In the genomic region with DNA sequence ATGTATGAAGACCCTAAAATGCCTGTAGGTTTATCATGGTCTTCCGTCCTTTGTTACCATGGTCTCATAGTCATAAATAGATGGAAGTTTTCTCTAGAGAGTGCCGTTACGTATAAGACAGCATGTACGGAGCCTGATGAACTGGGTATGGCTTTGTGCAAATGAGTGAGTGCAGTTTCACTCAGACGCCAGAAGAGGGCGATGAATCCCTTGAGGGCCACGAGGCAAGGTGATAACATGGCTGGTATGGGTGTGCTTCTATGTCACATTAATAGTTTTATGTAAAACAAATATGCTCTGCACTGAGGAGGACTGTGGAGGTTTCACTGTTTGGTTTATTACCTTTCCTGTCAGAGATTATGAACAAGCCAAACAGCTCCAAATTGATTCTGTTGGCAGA, we compare ENCODE assay signal across 11 mouse cellular contexts. TPM values are rescaled to one million over a fixed set of nuclear protein-coding genes. Genes with fewer than 3 reads are reported as not detected.
A peak's percentile ranks its signal among the peaks of the same experiment; 100 is the strongest.
DNase-seq lines count a peak whose midpoint lies in the region; TF ChIP-seq lines count a peak whose summit lies in the region.
"Had no signal": no experiment of that assay in that cellular context is flagged by ENCODE, and none has a peak within 500 bp of the region (broad histone marks: within the 10 kb centered on the region; RNA-seq: fewer than 3 reads in every experiment).

No protein-coding gene starts in this region.

- peak; percentile 40 for DNase-seq in embryo, embryonic 10 days (ENCODE audit: low spot score)
- DNase-seq in embryo, embryonic 9.5 days (ENCODE audit: extremely low spot score): no peak
- no peak for DNase-seq in spleen, adult 2 months (ENCODE audit: low read depth in 1 of 2, low spot score in 2 of 2)
- DNase-seq in spleen, adult 18-20 months: no peak
- DNase-seq in induced T-regulatory cell, adult 2 months (ENCODE audit: low read depth): peak; percentile 72
- DNase-seq in thymus, postnatal 4 days: peak; percentile 48
- DNase-seq in adrenal gland, adult 8-10 months: no peak
- DNase-seq in heart, adult 11 months: no peak
- DNase-seq: cerebellum, adult 11-12 months had no signal

- H3K27ac ChIP-seq in spleen, adult 2 months (ENCODE audit: insufficient read depth, low read length): no peak overlapping the region
- H3K27ac ChIP-seq: hindbrain, embryonic 12.5 days; midbrain, embryonic 15.5 days had no signal

- TF ChIP-seq POLR2A in spleen, adult 2 months (IDR thresholded peaks at IDR 0.05; ENCODE audit: low read depth, low read length): no peak

- peaks cover 2% of the 10 kb centered on the region; the same call in 1 of the 2 replicates for H3K4me1 ChIP-seq in spleen, adult 2 months (ENCODE audit: control insufficient read depth, insufficient read depth, insufficient read length)
- H3K4me1 ChIP-seq: hindbrain, embryonic 12.5 days; midbrain, embryonic 15.5 days had no signal

- peak; percentile 44; the same call in 1 of the 2 replicates for TF ChIP-seq CTCF in spleen, adult 2 months (IDR thresholded peaks at IDR 0.05; ENCODE audit: extremely low read depth, insufficient read depth, insufficient read length, insufficient replicate concordance)

- no peaks in the 10 kb centered on the region for H3K27me3 ChIP-seq in spleen, adult 2 months (ENCODE audit: control insufficient read depth, insufficient read depth, low read length)
- H3K27me3 ChIP-seq: hindbrain, embryonic 12.5 days; midbrain, embryonic 15.5 days had no signal

- no peaks in the 10 kb centered on the region for H3K36me3 ChIP-seq in spleen, adult 2 months (ENCODE audit: control insufficient read depth, insufficient read depth, low read length)
- H3K36me3 ChIP-seq: hindbrain, embryonic 12.5 days; midbrain, embryonic 15.5 days had no signal

- H3K4me3 ChIP-seq in spleen, adult 2 months (ENCODE audit: extremely low read depth, insufficient read depth, insufficient read length): no peak overlapping the region
- H3K4me3 ChIP-seq: hindbrain, embryonic 12.5 days; midbrain, embryonic 15.5 days had no signal

- 77% methylated on average over 7 of the region's 7 CpGs for WGBS in spleen, adult 2 months

RNA-seq across cellular contexts. Expression of a gene that starts 39.7 kb away (rescaled TPM):
- 3.3 and 3.4 TPM in 2 replicates for polyA plus RNA-seq in spleen, adult 2 months (2012; rRNA removed)
- total RNA-seq in adrenal gland, adult 8-10 months (2022): 10 to 100 TPM; 51.6 to 73.1 (median 60.5) TPM

RNA-seq across cellular contexts. Expression of a gene that starts 39.8 kb away (rescaled TPM):
- 57.9 and 90.7 TPM in 2 replicates for polyA plus RNA-seq in spleen, adult 2 months (2012; rRNA removed)
- 100 to 1,000 TPM in 2 of 4 experiments, 10 to 100 TPM in 2; 95.8 to 126 (median 105) TPM for total RNA-seq in adrenal gland, adult 8-10 months (2022)

Comparison
In these comparisons a context has a peak if more than half of its experiments do, and no peak if none do; other contexts are left out.
1. DNase-seq: peak in embryo, embryonic 10 days (single experiment), induced T-regulatory cell, adult 2 months (single experiment) and thymus, postnatal 4 days (single experiment); none in embryo, embryonic 9.5 days (single experiment), spleen, adult 2 months (0 of 2), spleen, adult 18-20 months (0 of 2), adrenal gland, adult 8-10 months (single experiment) and heart, adult 11 months (single experiment).